Mouse (Mus musculus) layer of hippocampus, adult 2 months (tissue): ENCODE measurements at regions not wholly inside any gene's neighbourhood (a gene's known extent, or its start where the extent isn't known, plus 50 kb on each side); places are given as distances from the start of the nearest gene placed in this dataset.

Experiments used
- DNase-seq, 2 experiments: peaks; one replicate each; pipeline ENCODE4 v3.0.0; 2022; ENCODE audit warnings: low spot score in 2 of 2
- H3K27ac ChIP-seq: fragments of 200-600 bp; 2 replicates; pipeline ENCODE4 v1.8.1; 2022
- H3K4me3 ChIP-seq: fragments of 200-600 bp; 2 replicates; pipeline ENCODE4 v1.8.1; 2022; ENCODE audit warnings: mild to moderate bottlenecking
- CTCF ChIP-seq: fragments of 200-600 bp; conservative IDR thresholded peaks from 2 replicates; pipeline ENCODE4 v1.8.1; 2022; ENCODE audit warnings: antibody characterized with exemption, mild to moderate bottlenecking, moderate library complexity

- TF ChIP-seq CTCF = no peak
- no peak for DNase-seq
- Histone ChIP-seq H3K4me3 (no peak overlapping the region), H3K27ac (no peak overlapping the region)
These were observed 72.0 kb upstream of the Rap1b start for GRCm38 (mm10) chr10:117917870-117918269.

GRCm38 (mm10) chr10:117918616-117919015 lies 72.8 kb upstream of the Rap1b start:
- no peak overlapping the region for H3K27ac ChIP-seq
- TF ChIP-seq CTCF = no peak
- no peak overlapping the region for H3K4me3 ChIP-seq
- no peak for DNase-seq

GRCm38 (mm10) chr10:117919186-117919941 lies 73.5 kb upstream of the Rap1b start:
- Histone ChIP-seq H3K4me3 (no peak overlapping the region), H3K27ac (no peak overlapping the region)
- no peak for TF ChIP-seq CTCF
- no peak for DNase-seq

GRCm38 (mm10) chr10:117925186-117925585 lies 79.4 kb upstream of the Rap1b start:
- TF ChIP-seq CTCF = no peak
- H3K27ac ChIP-seq = no peak overlapping the region
- no peak for DNase-seq
- H3K4me3 ChIP-seq = no peak overlapping the region

- Histone ChIP-seq H3K27ac (no peak overlapping the region), H3K4me3 (no peak overlapping the region)
- no peak for TF ChIP-seq CTCF
- no peak for DNase-seq
These were observed 80.0 kb upstream of the Rap1b start for GRCm38 (mm10) chr10:117925611-117926555.

GRCm38 (mm10) chr10:117928998-117929397 lies 83.2 kb upstream of the Rap1b start:
- DNase-seq = no peak
- Histone ChIP-seq H3K4me3 (no peak overlapping the region), H3K27ac (no peak overlapping the region)
- no peak for TF ChIP-seq CTCF

GRCm38 (mm10) chr10:117934797-117935196 lies 89.0 kb upstream of the Rap1b start:
- DNase-seq = no peak
- Histone ChIP-seq H3K27ac (no peak overlapping the region), H3K4me3 (no peak overlapping the region)
- TF ChIP-seq CTCF = no peak

- no peak for TF ChIP-seq CTCF
- Histone ChIP-seq H3K27ac (no peak overlapping the region), H3K4me3 (no peak overlapping the region)
- no peak for DNase-seq
These were observed 92.9 kb upstream of the Rap1b start for GRCm38 (mm10) chr10:117938717-117939116.

GRCm38 (mm10) chr10:117940441-117941265 lies 94.8 kb upstream of the Rap1b start:
- Histone ChIP-seq H3K4me3 (no peak overlapping the region; the same call in 1 of the 2 replicates), H3K27ac (0 out of 2 replicates have a peak overlapping the region, but pooled peaks have one; percentile 28)
- DNase-seq = no peak
- TF ChIP-seq CTCF = no peak

GRCm38 (mm10) chr10:117941266-117941651 lies 95.4 kb upstream of the Rap1b start:
- TF ChIP-seq CTCF = no peak
- DNase-seq = no peak
- no peak overlapping the region; the same call in 1 of the 2 replicates for H3K4me3 ChIP-seq
- 0 out of 2 replicates have a peak overlapping the region, but pooled peaks have one; percentile 28 for H3K27ac ChIP-seq

- H3K4me3 ChIP-seq = no peak overlapping the region
- no peak for TF ChIP-seq CTCF
- H3K27ac ChIP-seq = no peak overlapping the region
- DNase-seq = no peak
These were observed 98.0 kb upstream of the Rap1b start for GRCm38 (mm10) chr10:117943702-117944307.

GRCm38 (mm10) chr10:117947191-117947590 lies 101.4 kb upstream of the Rap1b start:
- TF ChIP-seq CTCF = no peak
- H3K4me3 ChIP-seq = no peak overlapping the region
- DNase-seq = no peak
- no peak overlapping the region for H3K27ac ChIP-seq

- TF ChIP-seq CTCF = no peak
- Histone ChIP-seq H3K27ac (no peak overlapping the region), H3K4me3 (no peak overlapping the region)
- DNase-seq = no peak
These were observed 102.1 kb upstream of the Rap1b start for GRCm38 (mm10) chr10:117947911-117948310.
